Mouse (Mus musculus) kidney, embryonic 14.5 days (tissue): ENCODE data around the gene Dmrtb1. TPM values are rescaled to one million over a fixed set of nuclear protein-coding genes. Genes with fewer than 3 reads are reported as not detected.

Experiments used
- ATAC-seq: fragments of 200-750 bp; cut with Nextera tagmentation; 2 replicates; pipeline ENCODE4 v1.8.0; 2017; ENCODE audit warnings: moderate number of reproducible peaks, mild to moderate bottlenecking, moderate TSS enrichment, moderate library complexity; ENCODE audit not compliant: low FRiP score, low TSS enrichment
- H3K27ac ChIP-seq: fragments of 300-500 bp; sonication (generic); 2 replicates; pipeline ENCODE4 v1.5.1; 2014; ENCODE audit warnings: low read depth, mild to moderate bottlenecking, low read length, moderate library complexity, mixed read lengths
- H3K27me3 ChIP-seq: fragments of 300-500 bp; sonication (generic); 2 replicates; pipeline ENCODE4 v1.6.1; 2014; ENCODE audit warnings: mild to moderate bottlenecking, low read length; ENCODE audit not compliant: control insufficient read depth, insufficient read depth
- H3K36me3 ChIP-seq: fragments of 300-500 bp; sonication (generic); 2 replicates; pipeline ENCODE4 v1.6.1; 2014; ENCODE audit warnings: low read length, mixed read lengths; ENCODE audit not compliant: control insufficient read depth, insufficient read depth
- H3K4me1 ChIP-seq: fragments of 300-500 bp; sonication (generic); 2 replicates; pipeline ENCODE4 v1.6.1; 2014; ENCODE audit warnings: low read length, mixed read lengths; ENCODE audit not compliant: control insufficient read depth, insufficient read depth
- H3K4me2 ChIP-seq: fragments of 300-500 bp; sonication (generic); replicated peaks from 2 replicates; pipeline ENCODE4 v1.6.1; 2014; ENCODE audit warnings: low read depth, mild to moderate bottlenecking, low read length
- H3K4me3 ChIP-seq: fragments of 300-500 bp; sonication (generic); 2 replicates; pipeline ENCODE4 v1.5.1; 2014; ENCODE audit warnings: mild to moderate bottlenecking, low read length
- H3K9ac ChIP-seq: fragments of 300-500 bp; sonication (generic); 2 replicates; pipeline ENCODE4 v1.6.1; 2014; ENCODE audit warnings: low read depth, mild to moderate bottlenecking, low read length, moderate library complexity
- H3K9me3 ChIP-seq: fragments of 300-500 bp; sonication (generic); 2 replicates; pipeline ENCODE4 v1.6.1; 2016; ENCODE audit warnings: low read length; ENCODE audit not compliant: control insufficient read depth
- WGBS: fragments of 180-500 bp; shearing (Covaris S2); extraction: QIAGEN DNeasy Blood & Tissue Kit; methylation state at CpG from one replicate; pipeline ENCODE4 v1.1.7; 2014; 5-methylcytosine and 5-hydroxymethylcytosine counted together
- polyA plus RNA-seq: library from polyadenylated mRNA; unstranded; fragments of >200 nt; fragmentation: Nextera tagmentation; extraction: Ambion mirVana; gene quantifications from 2 replicates; pipeline ENCODE4 v1.2.1, GENCODE M21; 2014

Gene Dmrtb1
- polyA plus RNA-seq, 1 experiment from 2014 or later: not detected

DNA sequence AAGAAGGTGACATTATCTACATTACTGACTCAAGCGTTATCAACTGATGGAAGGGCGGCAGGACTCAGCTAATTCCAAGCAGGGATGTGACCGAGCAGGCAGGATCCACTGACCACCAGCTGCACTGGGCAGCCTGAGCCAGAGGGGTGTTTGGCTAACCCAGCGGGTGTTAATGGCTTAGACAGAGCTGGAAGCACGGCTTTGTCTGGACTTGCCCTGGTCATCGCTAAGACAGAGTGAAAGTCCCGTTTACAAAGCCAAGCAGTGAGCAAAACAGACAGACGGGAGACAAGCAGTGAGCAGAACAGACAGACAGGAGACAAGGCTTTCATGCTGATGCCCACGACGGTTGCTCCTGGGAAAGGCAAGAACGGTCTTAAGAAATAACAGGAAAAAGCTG, 4.2 kb upstream of the Dmrtb1 start:
- no peaks in the 10 kb centered on the region for H3K4me1 ChIP-seq
- no peak for ATAC-seq
- H3K27me3 ChIP-seq: no peaks in the 10 kb centered on the region
- 14% methylated on average over 11 of the region's 11 CpGs for WGBS
- no peak overlapping the region for H3K27ac ChIP-seq
- no peaks in the 10 kb centered on the region for H3K9me3 ChIP-seq
- no peak overlapping the region for H3K4me2 ChIP-seq
- H3K36me3 ChIP-seq: no peaks in the 10 kb centered on the region
- H3K4me3 ChIP-seq: no peak overlapping the region
- no peak overlapping the region for H3K9ac ChIP-seq

DNA sequence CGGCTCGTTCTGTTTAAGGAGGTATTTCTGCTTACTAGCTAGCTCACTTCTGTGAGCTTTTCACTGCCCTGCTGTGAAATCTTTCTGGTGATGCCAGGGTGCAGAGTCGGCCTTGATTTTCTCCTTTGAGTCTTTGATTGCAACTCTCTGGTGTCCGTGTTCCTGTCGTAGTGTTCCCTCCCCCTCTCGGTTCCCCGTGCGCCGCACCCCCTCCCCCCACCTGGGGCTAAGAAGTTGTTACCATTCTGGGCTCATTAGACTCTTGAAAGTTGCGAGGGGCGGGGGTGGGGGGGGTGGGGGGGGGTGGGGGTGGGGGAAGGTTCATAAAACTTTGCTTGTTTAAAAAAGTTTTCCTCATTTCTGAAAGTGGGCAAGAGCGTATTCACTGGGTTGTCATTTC, 3.1 kb upstream of the Dmrtb1 start:
- no peak overlapping the region for H3K9ac ChIP-seq
- H3K4me2 ChIP-seq: no peak overlapping the region
- no peaks in the 10 kb centered on the region for H3K36me3 ChIP-seq
- no peak overlapping the region for H3K4me3 ChIP-seq
- no peaks in the 10 kb centered on the region for H3K27me3 ChIP-seq
- no peak for ATAC-seq
- H3K9me3 ChIP-seq: no peaks in the 10 kb centered on the region
- WGBS: 37% methylated on average over 12 of the region's 12 CpGs
- H3K27ac ChIP-seq: no peak overlapping the region
- no peaks in the 10 kb centered on the region for H3K4me1 ChIP-seq

DNA sequence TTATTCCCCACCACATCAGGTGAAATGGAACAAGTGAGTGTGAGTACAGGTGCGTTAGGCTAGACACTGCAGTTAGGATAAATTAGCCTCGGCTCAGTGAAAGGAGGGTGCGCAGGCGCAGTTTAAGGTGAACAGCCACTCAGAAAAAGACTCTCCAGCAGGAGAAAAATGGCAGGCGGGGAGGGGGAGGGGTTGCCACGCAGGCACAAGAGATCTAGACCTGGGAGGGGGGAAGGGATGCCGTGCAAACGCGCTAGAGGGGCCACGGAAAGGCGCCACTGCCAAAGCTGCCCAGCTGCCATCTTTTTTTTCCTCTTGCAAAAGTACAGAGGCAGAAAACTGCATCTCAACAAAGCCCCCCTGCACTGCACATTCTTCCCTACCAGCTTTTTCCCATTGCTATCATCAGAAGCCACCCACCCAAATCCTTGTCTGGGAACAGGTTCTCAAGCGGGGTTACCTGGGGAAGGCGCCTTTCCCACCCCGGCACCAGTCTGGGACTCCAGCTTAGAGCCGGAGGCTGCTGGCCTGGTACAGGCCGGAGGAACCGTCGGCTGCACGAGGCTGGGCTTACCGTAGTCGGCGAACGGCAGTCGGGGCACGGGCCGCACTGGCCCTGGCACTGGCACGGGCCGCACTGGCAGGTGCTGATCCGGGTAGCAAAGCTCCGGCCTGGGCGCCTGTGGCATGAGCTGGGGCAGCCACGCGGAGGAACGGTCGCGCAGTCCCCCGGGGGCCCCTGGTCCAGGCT, 849 bp downstream of the Dmrtb1 start:
- H3K9me3 ChIP-seq: no peaks in the 10 kb centered on the region
- no peaks in the 10 kb centered on the region; the same call in 1 of the 2 replicates for H3K27me3 ChIP-seq
- no peaks in the 10 kb centered on the region for H3K4me1 ChIP-seq
- no peak overlapping the region for H3K4me2 ChIP-seq
- no peak overlapping the region for H3K27ac ChIP-seq
- ATAC-seq: no peak
- WGBS: 92% methylated on average over 37 of the region's 37 CpGs
- H3K4me3 ChIP-seq: no peak overlapping the region
- H3K36me3 ChIP-seq: no peaks in the 10 kb centered on the region
- no peak overlapping the region for H3K9ac ChIP-seq

- no peak overlapping the region for H3K9ac ChIP-seq
- no peak overlapping the region for H3K4me3 ChIP-seq
- H3K4me2 ChIP-seq: no peak overlapping the region
- H3K27me3 ChIP-seq: no peaks in the 10 kb centered on the region; the same call in 1 of the 2 replicates
- no peaks in the 10 kb centered on the region for H3K4me1 ChIP-seq
- no peaks in the 10 kb centered on the region for H3K36me3 ChIP-seq
- WGBS: 30% methylated on average over 9 of the region's 9 CpGs
- no peaks in the 10 kb centered on the region for H3K9me3 ChIP-seq
- ATAC-seq: no peak
- H3K27ac ChIP-seq: no peak overlapping the region
Observed at GRCm38 (mm10) chr4:107681099-107681849, 2.8 kb downstream of the Dmrtb1 start.

DNA sequence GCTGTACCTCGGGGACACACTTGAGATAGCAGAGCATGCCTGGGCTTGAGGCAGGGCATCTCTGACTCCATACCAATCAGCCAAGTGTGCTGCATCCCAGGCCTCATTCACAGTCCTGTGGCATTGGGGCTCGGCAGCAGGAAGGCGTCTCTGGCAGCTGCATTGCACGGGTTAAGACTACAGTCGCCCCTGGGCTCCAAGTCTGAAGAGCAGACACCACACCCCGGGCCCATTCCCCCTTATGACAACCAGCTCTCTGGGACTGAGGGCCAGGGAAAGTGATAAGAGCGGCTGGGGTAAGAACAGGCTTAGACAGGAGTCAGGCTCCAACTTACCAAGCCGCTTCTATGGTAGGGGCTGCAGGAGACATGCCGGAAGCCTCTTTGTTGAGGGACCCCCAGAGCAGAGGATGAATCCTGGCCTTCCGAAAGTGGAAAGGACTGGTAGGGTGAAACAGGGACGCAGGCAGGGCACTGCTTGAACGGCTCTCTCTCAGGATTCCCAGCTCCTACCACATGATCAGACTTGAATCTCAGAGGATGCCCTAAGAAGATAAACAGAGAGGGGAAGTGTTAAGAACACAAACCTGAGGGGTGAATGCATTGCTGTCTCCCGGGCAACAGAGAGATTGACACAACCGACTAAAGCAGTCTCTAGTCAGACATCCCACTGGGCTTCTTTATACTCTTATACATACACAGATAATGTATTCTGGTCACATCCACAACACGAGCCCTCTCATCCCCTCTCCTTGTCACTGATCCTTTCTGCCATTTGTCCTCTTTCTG, 3.5 kb downstream of the Dmrtb1 start:
- H3K27ac ChIP-seq: no peak overlapping the region
- ATAC-seq: no peak
- H3K27me3 ChIP-seq: no peaks in the 10 kb centered on the region; the same call in 1 of the 2 replicates
- 57% methylated on average over 15 of the region's 15 CpGs for WGBS
- H3K4me2 ChIP-seq: no peak overlapping the region
- H3K9ac ChIP-seq: no peak overlapping the region
- no peaks in the 10 kb centered on the region for H3K9me3 ChIP-seq
- no peaks in the 10 kb centered on the region for H3K4me1 ChIP-seq
- no peak overlapping the region for H3K4me3 ChIP-seq
- H3K36me3 ChIP-seq: no peaks in the 10 kb centered on the region

DNA sequence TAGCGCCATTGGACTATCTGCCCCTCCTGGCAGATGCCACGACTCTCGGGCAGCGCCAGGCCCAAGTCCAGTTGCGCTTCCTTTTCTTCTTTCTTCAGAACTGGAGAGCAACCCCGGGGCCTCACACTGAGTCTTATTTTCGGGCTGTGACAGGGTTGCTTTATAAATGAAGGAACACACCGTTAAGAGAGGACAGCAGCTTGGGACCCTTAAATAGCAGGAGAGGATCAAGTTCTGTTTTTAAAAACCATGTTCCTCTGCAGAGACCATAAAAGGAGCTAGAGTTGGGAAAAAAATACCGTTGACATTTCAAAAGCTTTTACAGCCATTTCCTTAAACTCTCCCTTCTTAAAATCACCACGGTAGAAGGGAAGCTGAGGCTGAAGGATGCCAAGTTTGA, 8.4 kb downstream of the Dmrtb1 start:
- Histone ChIP-seq H3K27me3 (peaks cover 7% of the 10 kb centered on the region; the same call in 1 of the 2 replicates), H3K36me3 (no peaks in the 10 kb centered on the region), H3K9ac (no peak overlapping the region), H3K27ac (no peak overlapping the region), H3K4me1 (no peaks in the 10 kb centered on the region), H3K4me3 (no peak overlapping the region), H3K9me3 (no peaks in the 10 kb centered on the region), H3K4me2 (no peak overlapping the region)
- ATAC-seq: no peak
- WGBS: 54% methylated on average over 10 of the region's 10 CpGs

GRCm38 (mm10) chr4:107674322-107674644, 9.7 kb downstream of the Dmrtb1 start:
- Histone ChIP-seq H3K27me3 (0 out of 2 replicates have a peak, but pooled peaks cover 7% of the 10 kb centered on the region), H3K9me3 (no peaks in the 10 kb centered on the region), H3K4me1 (no peaks in the 10 kb centered on the region), H3K4me3 (no peak overlapping the region), H3K36me3 (no peaks in the 10 kb centered on the region), H3K27ac (no peak overlapping the region), H3K4me2 (no peak overlapping the region), H3K9ac (no peak overlapping the region)
- 28% methylated on average over 5 of the region's 5 CpGs for WGBS
- peak; percentile 43; the same call in 1 of the 2 replicates for ATAC-seq

DNA sequence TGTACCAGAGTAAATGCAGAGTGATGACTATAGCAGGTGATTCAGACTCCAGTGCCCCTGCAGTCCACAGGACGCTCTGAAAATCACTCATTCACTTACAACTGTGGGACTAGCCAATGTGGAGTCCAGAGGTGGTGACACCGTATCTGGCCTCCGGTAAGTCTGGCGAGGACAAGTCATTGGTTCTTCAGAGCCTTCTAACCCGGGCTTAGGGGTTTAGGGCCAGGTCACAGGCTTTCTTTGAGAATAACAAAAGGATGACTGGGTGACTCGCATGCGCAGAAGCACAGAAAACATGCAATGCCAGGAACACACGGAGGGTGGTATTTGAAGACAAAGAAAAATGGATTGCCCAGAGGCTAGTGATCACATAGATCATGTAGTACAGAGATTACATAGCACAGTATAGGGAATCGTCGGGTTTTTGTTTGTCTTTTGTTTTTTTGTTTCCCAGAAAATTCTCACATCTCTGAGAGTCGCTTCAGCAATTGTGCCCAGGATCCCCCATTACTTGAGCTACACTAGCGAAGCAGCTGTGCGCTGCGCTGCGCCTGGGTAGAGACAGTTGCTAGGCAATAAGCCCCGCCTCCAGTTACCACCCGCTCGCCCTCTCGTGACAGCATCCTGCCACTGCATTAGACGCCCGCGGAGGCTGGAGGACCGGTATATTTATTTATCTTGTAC, 10.2 kb downstream of the Dmrtb1 start:
- WGBS: 19% methylated on average over 23 of the region's 23 CpGs
- Histone ChIP-seq H3K9me3 (no peaks in the 10 kb centered on the region), H3K9ac (no peak overlapping the region), H3K4me2 (no peak overlapping the region), H3K4me3 (no peak overlapping the region), H3K4me1 (no peaks in the 10 kb centered on the region), H3K27me3 (0 out of 2 replicates have a peak, but pooled peaks cover 7% of the 10 kb centered on the region), H3K36me3 (no peaks in the 10 kb centered on the region), H3K27ac (no peak overlapping the region)
- ATAC-seq: peak; percentile 90
